Mouse (Mus musculus) limb, embryonic 14.5 days (tissue): ENCODE results near the gene Fxyd2. TPM values are rescaled to one million over a fixed set of nuclear protein-coding genes. Genes with fewer than 3 reads are reported as not detected.

Source experiments
- ATAC-seq: fragments of 200-750 bp; cut with Nextera tagmentation; 2 replicates; pipeline ENCODE4 v1.8.0; 2017; ENCODE audit warnings: low read depth, moderate number of reproducible peaks, moderate TSS enrichment; ENCODE audit not compliant: low FRiP score
- DNase-seq: peaks from one replicate; pipeline ENCODE4 v3.0.0-alpha.2; 2015; ENCODE audit warnings: low spot score
- H3K27ac ChIP-seq: fragments of 300-500 bp; sonication (generic); replicated peaks from 2 replicates; pipeline ENCODE4 v1.5.1; 2014; ENCODE audit warnings: low read depth, mild to moderate bottlenecking, low read length, moderate library complexity, mixed read lengths
- H3K27me3 ChIP-seq: fragments of 300-500 bp; sonication (generic); 2 replicates; pipeline ENCODE4 v1.6.1; 2014; ENCODE audit warnings: low read length, mixed read lengths; ENCODE audit not compliant: control insufficient read depth, insufficient read depth
- H3K36me3 ChIP-seq: fragments of 300-500 bp; sonication (generic); 2 replicates; pipeline ENCODE4 v1.6.1; 2014; ENCODE audit warnings: mild to moderate bottlenecking, low read length, moderate library complexity, mixed read lengths; ENCODE audit not compliant: control insufficient read depth, insufficient read depth
- H3K4me1 ChIP-seq: fragments of 300-500 bp; sonication (generic); 2 replicates; pipeline ENCODE4 v1.6.1; 2014; ENCODE audit warnings: antibody characterized with exemption, low read length, mixed read lengths; ENCODE audit not compliant: control insufficient read depth, insufficient read depth
- H3K4me2 ChIP-seq: fragments of 300-500 bp; sonication (generic); replicated peaks from 2 replicates; pipeline ENCODE4 v1.6.1; 2014; ENCODE audit warnings: low read depth, mild to moderate bottlenecking, low read length, moderate library complexity; ENCODE audit not compliant: severe bottlenecking
- H3K4me3 ChIP-seq: fragments of 300-500 bp; sonication (generic); replicated peaks from 2 replicates; pipeline ENCODE4 v1.5.1; 2014; ENCODE audit warnings: low read length
- H3K9ac ChIP-seq: fragments of 300-500 bp; sonication (generic); 2 replicates; pipeline ENCODE4 v1.6.1; 2014; ENCODE audit warnings: mild to moderate bottlenecking, low read depth, low read length, moderate library complexity; ENCODE audit not compliant: severe bottlenecking
- H3K9me3 ChIP-seq: fragments of 300-500 bp; sonication (generic); 2 replicates; pipeline ENCODE4 v1.6.1; 2016; ENCODE audit warnings: low read length; ENCODE audit not compliant: control insufficient read depth
- POLR2A ChIP-seq: fragments of 200-500 bp; IDR thresholded peaks from 2 replicates; pipeline ENCODE4 v1.8.0; 2012; ENCODE audit warnings: inconsistent platforms, mild to moderate bottlenecking, moderate library complexity, borderline replicate concordance; ENCODE audit not compliant: insufficient read depth, insufficient read length; ENCODE audit errors: extremely low read depth
- WGBS: fragments of 180-500 bp; shearing (Covaris S2); extraction: QIAGEN DNeasy Blood & Tissue Kit; methylation state at CpG from one replicate; pipeline ENCODE4 v1.1.7; 2014; 5-methylcytosine and 5-hydroxymethylcytosine counted together
- polyA plus RNA-seq, 2 experiments: library from polyadenylated mRNA; depleted of rRNA in 1 of 2; stranded (reverse) in 1 of 2; unstranded in 1 of 2; fragments of >200 nt; fragmentation: Nextera tagmentation in 1 of 2; extraction: Ambion mirVana in 1 of 2; gene quantifications; 2 replicates each; pipeline versions ENCODE4 v1.2.1 to v1.2.3; 2012 to 2014

Gene Fxyd2
- polyA plus RNA-seq, 2 experiments = 6.1 to 8.5 TPM

- DNase-seq = no peak
- no peak overlapping the region for H3K4me3 ChIP-seq
- no peaks in the 10 kb centered on the region for H3K36me3 ChIP-seq
- 79% methylated on average over 5 of the region's 5 CpGs for WGBS
- no peak overlapping the region for H3K27ac ChIP-seq
- no peak for ATAC-seq
- H3K9ac ChIP-seq = no peak overlapping the region
- no peak for TF ChIP-seq POLR2A
- peaks cover 8% of the 10 kb centered on the region for H3K27me3 ChIP-seq
- no peak overlapping the region for H3K4me2 ChIP-seq
- H3K4me1 ChIP-seq = peaks cover 13% of the 10 kb centered on the region
- H3K9me3 ChIP-seq = no peaks in the 10 kb centered on the region
Measured at GRCm38 (mm10) chr9:45444251-45444798, 44.9 kb downstream of the Fxyd2 start.

GRCm38 (mm10) chr9:45449658-45450057, 50.2 kb downstream of the Fxyd2 start:
- no peaks in the 10 kb centered on the region for H3K9me3 ChIP-seq
- DNase-seq (no peak), ATAC-seq (no peak)
- no peak overlapping the region for H3K9ac ChIP-seq
- H3K4me2 ChIP-seq = no peak overlapping the region
- WGBS = 87% methylated on average over 4 of the region's 4 CpGs
- no peak overlapping the region for H3K27ac ChIP-seq
- H3K36me3 ChIP-seq = no peaks in the 10 kb centered on the region
- H3K4me1 ChIP-seq = peaks cover 13% of the 10 kb centered on the region
- peaks cover 8% of the 10 kb centered on the region for H3K27me3 ChIP-seq
- no peak overlapping the region for H3K4me3 ChIP-seq
- no peak for TF ChIP-seq POLR2A

- H3K9ac ChIP-seq = no peak overlapping the region
- DNase-seq (no peak), ATAC-seq (no peak)
- H3K4me1 ChIP-seq = no peaks in the 10 kb centered on the region
- no peak overlapping the region for H3K4me2 ChIP-seq
- 90% methylated on average over 4 of the region's 4 CpGs for WGBS
- no peak overlapping the region for H3K4me3 ChIP-seq
- H3K9me3 ChIP-seq = no peaks in the 10 kb centered on the region
- peaks cover 8% of the 10 kb centered on the region for H3K27me3 ChIP-seq
- no peak for TF ChIP-seq POLR2A
- no peak overlapping the region for H3K27ac ChIP-seq
- H3K36me3 ChIP-seq = no peaks in the 10 kb centered on the region
Measured at GRCm38 (mm10) chr9:45451346-45451745, 51.9 kb downstream of the Fxyd2 start.

- ATAC-seq (no peak), DNase-seq (no peak)
- Histone ChIP-seq H3K36me3 (no peaks in the 10 kb centered on the region), H3K4me2 (no peak overlapping the region), H3K27me3 (no peaks in the 10 kb centered on the region), H3K9ac (no peak overlapping the region), H3K4me1 (no peaks in the 10 kb centered on the region; the same call in 1 of the 2 replicates), H3K27ac (no peak overlapping the region), H3K9me3 (no peaks in the 10 kb centered on the region), H3K4me3 (no peak overlapping the region)
- 76% methylated on average over 10 of the region's 10 CpGs for WGBS
- no peak for TF ChIP-seq POLR2A
Measured at GRCm38 (mm10) chr9:45454032-45454431, 54.6 kb downstream of the Fxyd2 start.

GRCm38 (mm10) chr9:45454889-45455610, 55.6 kb downstream of the Fxyd2 start:
- Histone ChIP-seq H3K9me3 (no peaks in the 10 kb centered on the region), H3K4me3 (no peak overlapping the region), H3K9ac (no peak overlapping the region), H3K4me2 (no peak overlapping the region), H3K27me3 (no peaks in the 10 kb centered on the region), H3K27ac (no peak overlapping the region), H3K4me1 (no peaks in the 10 kb centered on the region; the same call in 1 of the 2 replicates), H3K36me3 (no peaks in the 10 kb centered on the region)
- DNase-seq = no peak
- WGBS = 66% methylated on average over 8 of the region's 8 CpGs
- no peak for ATAC-seq
- no peak for TF ChIP-seq POLR2A
